Mouse (Mus musculus) MEL (cell line): ENCODE measurements around the gene 1700069L16Rik.

ENCODE experiments used
- CTCF ChIP-seq, 3 experiments: IDR thresholded peaks in 2 of 3; conservative IDR thresholded peaks in 1 of 3; 2 replicates each; pipeline ENCODE4 v1.5.1; 2011 to 2012; ENCODE audit warnings: low read length in 3 of 3, low read depth in 2 of 3, mild to moderate bottlenecking in 2 of 3, improper control_type of control experiment in 1 of 3, inconsistent platforms in 1 of 3, mixed read lengths in 1 of 3, moderate library complexity in 1 of 3; ENCODE audit not compliant: control insufficient read depth in 1 of 3, insufficient read depth in 1 of 3, poor library complexity in 1 of 3, severe bottlenecking in 1 of 3
- EP300 ChIP-seq, 2 experiments: IDR thresholded peaks; 2 replicates each; pipeline ENCODE4 v1.6.1; 2011; ENCODE audit warnings: improper control_type of control experiment in 2 of 2, low read length in 2 of 2, low read depth in 1 of 2, mild to moderate bottlenecking in 1 of 2
- RAD21 ChIP-seq: IDR thresholded peaks from 2 replicates; pipeline ENCODE4 v1.6.1; 2011; ENCODE audit warnings: mild to moderate bottlenecking, low read depth, low read length, improper control_type of control experiment

GRCm38 (mm10) chr5:113716581-113717388, 7.8 kb downstream of the 1700069L16Rik start:
- TF ChIP-seq CTCF (IDR thresholded peaks at IDR 0.05 in 2 of 3, conservative IDR thresholded peaks at IDR 0.05 in 1 of 3; ENCODE audit: control insufficient read depth in 1 of 3, insufficient read depth in 1 of 3, low read depth in 2 of 3, low read length in 3 of 3, poor library complexity in 1 of 3, severe bottlenecking in 1 of 3) = no peak
- no peak for TF ChIP-seq EP300 (IDR thresholded peaks at IDR 0.05; ENCODE audit: low read depth in 1 of 2, low read length in 2 of 2)
- no peak for TF ChIP-seq RAD21
